ENCODE assay signal across 8 mouse cellular contexts in the genomic region with DNA sequence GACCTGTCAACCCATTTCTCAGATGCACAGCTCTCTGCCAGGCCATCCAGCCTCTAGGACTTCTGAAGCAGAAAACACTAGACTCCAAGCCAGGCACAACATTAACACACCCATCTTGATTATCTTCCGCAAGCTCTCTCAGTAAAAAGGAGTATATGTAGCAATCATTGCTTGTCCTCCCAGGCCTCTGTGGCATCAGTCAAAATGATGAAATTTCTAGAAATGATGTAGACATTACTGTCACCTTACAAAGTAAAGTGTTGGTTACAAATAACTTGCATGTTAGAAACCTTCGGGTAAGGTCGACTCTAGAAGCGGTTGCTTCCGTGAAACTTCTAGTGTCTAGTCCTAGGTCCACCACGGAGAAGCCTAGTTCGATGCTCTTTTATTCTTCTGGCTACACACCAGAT. TPM values are rescaled to one million over a fixed set of nuclear protein-coding genes. Genes with fewer than 3 reads are reported as not detected.
DNase-seq lines count a peak whose midpoint lies in the region; ATAC-seq and TF ChIP-seq lines count a peak whose summit lies in the region.

No protein-coding gene starts in this region.

- H3K36me3 ChIP-seq in embryonic facial prominence, embryonic 10.5 days (replicated peaks) = peaks cover 37% of the 10 kb centered on the region
- H3K36me3 ChIP-seq in intestine, embryonic 15.5 days = peaks cover 10% of the 10 kb centered on the region
- peaks cover 27% of the 10 kb centered on the region for H3K36me3 ChIP-seq in neural tube, embryonic 12.5 days

- H3K27ac ChIP-seq in left cerebral cortex, adult 2 months = peak overlapping the region; percentile 85; the same call in 1 of the 2 replicates
- peak overlapping the region; percentile 94 for H3K27ac ChIP-seq in embryonic facial prominence, embryonic 10.5 days (replicated peaks)
- peak overlapping the region; percentile 91; the same call in 1 of the 2 replicates for H3K27ac ChIP-seq in intestine, embryonic 15.5 days
- H3K27ac ChIP-seq in neural tube, embryonic 12.5 days = no peak overlapping the region

- intact Hi-C loops in left cerebral cortex, adult 2 months (cut with DNase I) = loop anchor here (5.0 kb wide), 1 partner anchor 42 kb away; the partner anchor contains the start of genes Ftsj3 and Psmc5

- H3K4me1 ChIP-seq in embryonic facial prominence, embryonic 10.5 days = peaks cover 23% of the 10 kb centered on the region
- H3K4me1 ChIP-seq in intestine, embryonic 15.5 days (replicated peaks) = peaks cover 16% of the 10 kb centered on the region
- H3K4me1 ChIP-seq in neural tube, embryonic 12.5 days = peaks cover 23% of the 10 kb centered on the region

- peak overlapping the region; percentile 63 for H3K4me2 ChIP-seq in intestine, embryonic 15.5 days (replicated peaks)
- H3K4me2 ChIP-seq in neural tube, embryonic 12.5 days (replicated peaks) = peak overlapping the region; percentile 76

- peak overlapping the region; percentile 87 for H3K4me3 ChIP-seq in left cerebral cortex, adult 2 months
- H3K4me3 ChIP-seq in embryonic facial prominence, embryonic 10.5 days = peak overlapping the region; percentile 82
- peak overlapping the region; percentile 86 for H3K4me3 ChIP-seq in intestine, embryonic 15.5 days (replicated peaks)
- peak overlapping the region; percentile 91 for H3K4me3 ChIP-seq in neural tube, embryonic 12.5 days

- DNase-seq in left cerebral cortex, adult 2 months (ENCODE audit: extremely low spot score in 1 of 2, low spot score in 2 of 2) = no peak
- no peak for DNase-seq in left cerebral cortex, adult 9 months (ENCODE audit: low spot score in 2 of 2)
- no peak for DNase-seq in embryonic facial prominence, embryonic 10.5 days (ENCODE audit: low spot score)
- DNase-seq in frontal cortex, postnatal 25 days (ENCODE audit: low spot score in 2 of 2) = no peak
- DNase-seq in layer of hippocampus, adult 8-10 months (ENCODE audit: low spot score in 2 of 2) = no peak
- no peak for DNase-seq in adrenal gland, adult (ENCODE audit: inconsistent age in 2 of 2, low spot score in 1 of 2)

- no peaks in the 10 kb centered on the region for H3K27me3 ChIP-seq in embryonic facial prominence, embryonic 10.5 days (replicated peaks; ENCODE audit: low read depth, poor library complexity, severe bottlenecking)
- no peaks in the 10 kb centered on the region for H3K27me3 ChIP-seq in intestine, embryonic 15.5 days (replicated peaks)
- H3K27me3 ChIP-seq in neural tube, embryonic 12.5 days (replicated peaks) = no peaks in the 10 kb centered on the region

- TF ChIP-seq CTCF in left cerebral cortex, adult 2 months (IDR thresholded peaks at IDR 0.05) = no peak

- 29% methylated on average over 7 of the region's 7 CpGs for WGBS in embryonic facial prominence, embryonic 10.5 days
- WGBS in intestine, embryonic 15.5 days = 24% methylated on average over 7 of the region's 7 CpGs
- WGBS in neural tube, embryonic 12.5 days = 36% methylated on average over 7 of the region's 7 CpGs

- peak overlapping the region; percentile 88 for H3K9ac ChIP-seq in intestine, embryonic 15.5 days
- peak overlapping the region; percentile 68 for H3K9ac ChIP-seq in neural tube, embryonic 12.5 days

- no peaks in the 10 kb centered on the region for H3K9me3 ChIP-seq in embryonic facial prominence, embryonic 10.5 days
- H3K9me3 ChIP-seq in intestine, embryonic 15.5 days = no peaks in the 10 kb centered on the region
- H3K9me3 ChIP-seq in neural tube, embryonic 12.5 days = no peaks in the 10 kb centered on the region

- ATAC-seq in intestine, embryonic 15.5 days = no peak
- ATAC-seq in neural tube, embryonic 12.5 days (ENCODE audit: low FRiP score, low read depth) = no peak

RNA-seq across cellular contexts. Expression of gene Ccdc47, which starts 0.7 kb away (rescaled TPM):
- 10 to 100 TPM; 83.2 to 84.8 TPM for total RNA-seq in left cerebral cortex, adult 2 months (2021)
- 71.2 and 72.9 TPM in 2 replicates for polyA plus RNA-seq in embryonic facial prominence, embryonic 10.5 days (2016; fragmentation: Nextera tagmentation; extraction: Ambion mirVana)
- polyA plus RNA-seq in intestine, embryonic 15.5 days (2015; fragmentation: Nextera tagmentation; extraction: Ambion mirVana) = 88.6 and 91.5 TPM in 2 replicates
- 89.5 and 90.2 TPM in 2 replicates for polyA plus RNA-seq in neural tube, embryonic 12.5 days (2016; fragmentation: Nextera tagmentation; extraction: Ambion mirVana)
- 10 to 100 TPM; 82.3 to 98.3 (median 92.6) TPM for total RNA-seq in layer of hippocampus, adult 8-10 months (2022)

RNA-seq across cellular contexts. Expression of gene Ddx42, which starts 1.3 kb away (rescaled TPM):
- total RNA-seq in left cerebral cortex, adult 2 months (2021) = 10 to 100 TPM; 63.4 to 68.7 TPM
- polyA plus RNA-seq in embryonic facial prominence, embryonic 10.5 days (2016; fragmentation: Nextera tagmentation; extraction: Ambion mirVana) = 107 and 108 TPM in 2 replicates
- 58.1 and 62.9 TPM in 2 replicates for polyA plus RNA-seq in intestine, embryonic 15.5 days (2015; fragmentation: Nextera tagmentation; extraction: Ambion mirVana)
- polyA plus RNA-seq in neural tube, embryonic 12.5 days (2016; fragmentation: Nextera tagmentation; extraction: Ambion mirVana) = 108 and 113 TPM in 2 replicates
- total RNA-seq in layer of hippocampus, adult 8-10 months (2022) = 10 to 100 TPM; 65.3 to 71.1 (median 69.4) TPM

RNA-seq across cellular contexts. Expression of gene Strada, which starts 13.5 kb away (rescaled TPM):
- 10 to 100 TPM; 30.9 to 31.5 TPM for total RNA-seq in left cerebral cortex, adult 2 months (2021)
- 40.0 and 40.4 TPM in 2 replicates for polyA plus RNA-seq in embryonic facial prominence, embryonic 10.5 days (2016; fragmentation: Nextera tagmentation; extraction: Ambion mirVana)
- polyA plus RNA-seq in intestine, embryonic 15.5 days (2015; fragmentation: Nextera tagmentation; extraction: Ambion mirVana) = 14.0 and 14.9 TPM in 2 replicates
- polyA plus RNA-seq in neural tube, embryonic 12.5 days (2016; fragmentation: Nextera tagmentation; extraction: Ambion mirVana) = 37.1 and 38.3 TPM in 2 replicates
- total RNA-seq in layer of hippocampus, adult 8-10 months (2022) = 10 to 100 TPM; 29.2 to 33.2 (median 31.0) TPM

RNA-seq across cellular contexts. Expression of gene Ftsj3, which starts 40.4 kb away (rescaled TPM):
- total RNA-seq in left cerebral cortex, adult 2 months (2021) = 10 to 100 TPM; 30.1 to 31.1 TPM
- 85.3 and 92.0 TPM in 2 replicates for polyA plus RNA-seq in embryonic facial prominence, embryonic 10.5 days (2016; fragmentation: Nextera tagmentation; extraction: Ambion mirVana)
- 52.5 and 56.3 TPM in 2 replicates for polyA plus RNA-seq in intestine, embryonic 15.5 days (2015; fragmentation: Nextera tagmentation; extraction: Ambion mirVana)
- polyA plus RNA-seq in neural tube, embryonic 12.5 days (2016; fragmentation: Nextera tagmentation; extraction: Ambion mirVana) = 52.3 TPM in 2 replicates
- total RNA-seq in layer of hippocampus, adult 8-10 months (2022) = 10 to 100 TPM; 28.9 to 33.3 (median 32.4) TPM

RNA-seq across cellular contexts. Expression of gene Psmc5, which starts 40.5 kb away (rescaled TPM):
- 100 to 1,000 TPM; 187 to 209 TPM for total RNA-seq in left cerebral cortex, adult 2 months (2021)
- 419 and 430 TPM in 2 replicates for polyA plus RNA-seq in embryonic facial prominence, embryonic 10.5 days (2016; fragmentation: Nextera tagmentation; extraction: Ambion mirVana)
- polyA plus RNA-seq in intestine, embryonic 15.5 days (2015; fragmentation: Nextera tagmentation; extraction: Ambion mirVana) = 247 and 259 TPM in 2 replicates
- 358 and 381 TPM in 2 replicates for polyA plus RNA-seq in neural tube, embryonic 12.5 days (2016; fragmentation: Nextera tagmentation; extraction: Ambion mirVana)
- total RNA-seq in layer of hippocampus, adult 8-10 months (2022) = 100 to 1,000 TPM; 164 to 180 (median 176) TPM
